Mouse (Mus musculus) midbrain, embryonic 10.5 days (tissue): ENCODE measurements around the gene Rbfox2. TPM values are rescaled to one million over a fixed set of nuclear protein-coding genes. Genes with fewer than 3 reads are reported as not detected.

Experiments
- DNase-seq: peaks from one replicate; pipeline ENCODE4 v3.0.0-alpha.2; 2017; ENCODE audit warnings: low spot score
- H3K27ac ChIP-seq: fragments of 300-500 bp; sonication (generic); replicated peaks from 2 replicates; pipeline ENCODE4 v1.5.1; 2016; ENCODE audit warnings: mild to moderate bottlenecking
- H3K27me3 ChIP-seq: fragments of 300-500 bp; sonication (generic); 2 replicates; pipeline ENCODE4 v1.6.1; 2016; ENCODE audit warnings: low read depth, mild to moderate bottlenecking; ENCODE audit not compliant: poor library complexity, severe bottlenecking
- H3K36me3 ChIP-seq: fragments of 300-500 bp; sonication (generic); 2 replicates; pipeline ENCODE4 v1.6.1; 2016; ENCODE audit warnings: mild to moderate bottlenecking, moderate library complexity
- H3K4me1 ChIP-seq: fragments of 300-500 bp; sonication (generic); 2 replicates; pipeline ENCODE4 v1.6.1; 2016
- H3K4me3 ChIP-seq: fragments of 300-500 bp; sonication (generic); 2 replicates; pipeline ENCODE4 v1.5.1; 2016; ENCODE audit warnings: mild to moderate bottlenecking, moderate library complexity
- H3K9me3 ChIP-seq: fragments of 300-500 bp; sonication (generic); replicated peaks from 2 replicates; pipeline ENCODE4 v1.6.1; 2016; ENCODE audit warnings: mild to moderate bottlenecking
- WGBS: fragments of 180-500 bp; shearing (Covaris S2); methylation state at CpG from one replicate; pipeline ENCODE4 v1.1.7; 2016; 5-methylcytosine and 5-hydroxymethylcytosine counted together
- polyA plus RNA-seq: library from polyadenylated mRNA; unstranded; fragments of >200 nt; fragmentation: Nextera tagmentation; extraction: Ambion mirVana; gene quantifications from 2 replicates; pipeline ENCODE4 v1.2.1, GENCODE M21; 2016

Gene Rbfox2
- polyA plus RNA-seq, 1 experiment from 2014 or later: 35.7 TPM

DNA sequence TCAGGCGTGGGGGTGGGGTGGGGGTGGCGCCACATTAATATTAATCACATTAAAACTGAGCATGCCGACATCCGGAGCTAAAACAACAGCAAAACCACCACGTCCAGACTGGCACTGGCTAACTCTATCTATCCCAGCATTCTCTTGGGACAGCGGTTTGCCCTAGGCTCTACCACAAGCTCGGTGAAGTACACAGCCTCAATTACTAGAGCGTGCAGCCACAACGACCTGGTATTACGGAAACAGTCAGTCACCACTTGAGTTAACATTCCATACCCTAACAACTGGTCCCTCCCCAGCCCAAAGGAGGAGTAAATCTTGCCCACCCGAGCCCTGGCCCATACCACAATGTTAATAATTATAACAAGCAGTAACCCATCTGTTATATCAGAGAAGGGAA, 217.6 kb downstream of the Rbfox2 start:
- DNase-seq: no peak
- no peak overlapping the region for H3K27ac ChIP-seq
- no peak overlapping the region for H3K4me3 ChIP-seq
- no peaks in the 10 kb centered on the region for H3K9me3 ChIP-seq
- H3K4me1 ChIP-seq: no peaks in the 10 kb centered on the region
- WGBS: 80% methylated on average over 11 of the region's 11 CpGs
- peaks cover 60% of the 10 kb centered on the region for H3K36me3 ChIP-seq
- no peaks in the 10 kb centered on the region for H3K27me3 ChIP-seq

DNA sequence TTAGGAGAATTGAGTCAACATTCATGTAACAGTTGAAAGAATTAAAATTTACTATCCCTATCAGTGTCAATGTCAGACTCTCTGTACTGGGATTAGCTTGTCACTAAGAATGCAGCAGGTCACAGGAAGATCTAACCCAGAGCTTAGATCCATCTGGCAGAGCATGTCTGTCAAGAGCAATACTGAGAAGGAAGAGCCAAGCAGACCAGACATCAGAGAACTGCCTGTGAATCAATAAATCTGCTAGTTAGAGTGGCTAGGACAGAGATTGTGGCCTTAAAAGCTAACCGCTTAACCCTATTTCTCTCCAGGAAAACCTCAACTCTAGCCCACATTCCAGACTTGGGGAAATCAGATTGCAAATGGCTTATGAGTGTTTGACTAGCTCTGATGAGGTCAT, 220.3 kb downstream of the Rbfox2 start:
- WGBS: 93% methylated on average over 1 of the region's 1 CpGs
- no peaks in the 10 kb centered on the region for H3K4me1 ChIP-seq
- H3K9me3 ChIP-seq: no peaks in the 10 kb centered on the region
- H3K27ac ChIP-seq: no peak overlapping the region
- H3K4me3 ChIP-seq: no peak overlapping the region
- no peak for DNase-seq
- peaks cover 62% of the 10 kb centered on the region for H3K36me3 ChIP-seq
- H3K27me3 ChIP-seq: no peaks in the 10 kb centered on the region

DNA sequence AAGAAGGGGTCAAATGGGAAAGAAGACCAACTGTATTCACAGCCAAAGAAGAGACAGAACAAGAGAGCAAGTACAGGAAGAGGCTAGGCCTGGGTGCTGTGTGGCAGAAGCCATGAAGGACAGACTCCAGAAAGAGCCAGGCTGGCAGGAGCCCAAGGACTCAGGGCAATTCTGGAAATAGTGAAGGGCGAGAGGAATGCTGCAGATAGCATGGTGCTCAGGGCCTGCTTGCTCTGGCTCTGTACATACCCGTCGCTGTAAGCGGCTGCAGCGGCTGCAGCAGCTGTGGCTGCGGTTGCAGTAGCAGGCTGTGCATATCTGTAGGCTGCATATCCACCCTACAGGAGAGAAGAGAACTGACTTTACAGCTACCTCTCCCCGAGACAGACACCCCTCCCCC, 221.0 kb downstream of the Rbfox2 start:
- WGBS: 96% methylated on average over 7 of the region's 7 CpGs
- Histone ChIP-seq H3K27me3 (no peaks in the 10 kb centered on the region), H3K36me3 (peaks cover 61% of the 10 kb centered on the region), H3K4me1 (no peaks in the 10 kb centered on the region), H3K27ac (no peak overlapping the region), H3K4me3 (no peak overlapping the region), H3K9me3 (no peaks in the 10 kb centered on the region)
- no peak for DNase-seq

DNA sequence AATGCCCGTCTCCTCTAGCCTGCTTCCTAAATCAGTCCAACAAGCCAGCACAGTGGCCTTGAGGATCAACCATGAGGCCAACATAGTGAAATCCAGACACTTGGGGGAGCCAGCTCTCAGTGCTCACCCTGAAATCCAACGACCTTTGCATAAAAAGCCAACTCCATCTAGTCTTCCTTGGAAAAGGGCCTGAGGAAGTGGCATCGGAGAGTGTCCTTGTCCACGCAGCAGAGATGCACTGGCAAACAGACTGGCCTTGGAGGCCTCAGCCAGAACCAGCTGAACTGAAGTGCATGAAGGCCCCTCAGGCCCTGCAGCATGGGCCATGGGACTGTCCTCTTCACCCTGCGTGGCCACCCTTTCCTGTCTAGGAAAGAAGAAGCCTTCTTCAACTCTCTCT, 225.3 kb downstream of the Rbfox2 start:
- Histone ChIP-seq H3K4me1 (no peaks in the 10 kb centered on the region), H3K36me3 (peaks cover 75% of the 10 kb centered on the region), H3K27ac (no peak overlapping the region), H3K27me3 (no peaks in the 10 kb centered on the region), H3K4me3 (no peak overlapping the region), H3K9me3 (no peaks in the 10 kb centered on the region)
- 85% methylated on average over 5 of the region's 5 CpGs for WGBS
- DNase-seq: no peak

DNA sequence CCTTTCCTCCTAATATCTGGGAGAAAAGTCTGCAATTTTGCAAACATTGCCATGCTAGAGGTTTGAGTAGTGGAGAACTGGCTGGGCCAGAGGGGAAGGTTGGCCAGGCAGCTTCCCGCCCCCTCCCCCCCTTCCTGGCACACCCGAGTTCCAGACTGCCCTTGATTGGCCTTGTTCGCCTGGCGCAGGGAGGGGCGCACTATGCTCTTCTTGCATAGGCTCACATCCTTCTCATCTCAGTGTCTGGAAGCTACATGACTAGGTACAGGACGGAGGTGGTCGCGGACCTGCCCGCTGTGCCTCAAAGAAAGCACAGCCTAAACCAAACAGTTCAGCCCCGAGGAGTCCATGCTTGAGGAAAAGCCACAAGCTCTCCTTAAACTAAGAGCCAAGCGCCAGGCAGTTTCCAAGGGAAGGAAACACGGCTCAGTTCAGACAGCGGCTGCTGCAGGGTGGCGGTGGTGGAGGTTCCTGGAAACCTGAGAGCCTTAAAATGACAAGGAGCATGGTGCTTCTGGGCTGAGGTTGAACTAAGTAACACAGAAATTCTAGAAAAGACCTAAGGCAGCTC, 226.0 kb downstream of the Rbfox2 start:
- no peak for DNase-seq
- Histone ChIP-seq H3K4me1 (no peaks in the 10 kb centered on the region), H3K27ac (no peak overlapping the region), H3K4me3 (no peak overlapping the region), H3K27me3 (no peaks in the 10 kb centered on the region), H3K9me3 (no peaks in the 10 kb centered on the region), H3K36me3 (peaks cover 77% of the 10 kb centered on the region)
- WGBS: 84% methylated on average over 14 of the region's 14 CpGs

- Histone ChIP-seq H3K9me3 (no peaks in the 10 kb centered on the region), H3K27me3 (no peaks in the 10 kb centered on the region), H3K4me1 (no peaks in the 10 kb centered on the region), H3K27ac (no peak overlapping the region), H3K36me3 (peaks cover 72% of the 10 kb centered on the region), H3K4me3 (no peak overlapping the region)
- WGBS: 77% methylated on average over 11 of the region's 11 CpGs
- no peak for DNase-seq
Measured at GRCm38 (mm10) chr15:77079890-77080361, 226.9 kb downstream of the Rbfox2 start.

- 61% methylated on average over 14 of the region's 14 CpGs for WGBS
- DNase-seq: no peak
- Histone ChIP-seq H3K4me3 (no peak overlapping the region), H3K4me1 (no peaks in the 10 kb centered on the region), H3K9me3 (no peaks in the 10 kb centered on the region), H3K27ac (no peak overlapping the region), H3K36me3 (peaks cover 67% of the 10 kb centered on the region), H3K27me3 (no peaks in the 10 kb centered on the region)
Measured at GRCm38 (mm10) chr15:77079256-77079822, 227.5 kb downstream of the Rbfox2 start.

GRCm38 (mm10) chr15:77078786-77079185, 228.0 kb downstream of the Rbfox2 start:
- Histone ChIP-seq H3K9me3 (no peaks in the 10 kb centered on the region), H3K4me1 (no peaks in the 10 kb centered on the region), H3K36me3 (peaks cover 63% of the 10 kb centered on the region), H3K27me3 (no peaks in the 10 kb centered on the region), H3K4me3 (no peak overlapping the region), H3K27ac (no peak overlapping the region; the same call in 1 of the 2 replicates)
- WGBS: 59% methylated on average over 3 of the region's 3 CpGs
- DNase-seq: no peak

GRCm38 (mm10) chr15:77077906-77078305, 228.9 kb downstream of the Rbfox2 start:
- Histone ChIP-seq H3K36me3 (peaks cover 56% of the 10 kb centered on the region), H3K9me3 (no peaks in the 10 kb centered on the region), H3K4me1 (no peaks in the 10 kb centered on the region), H3K27me3 (no peaks in the 10 kb centered on the region), H3K4me3 (no peak overlapping the region), H3K27ac (no peak overlapping the region)
- no peak for DNase-seq
- 88% methylated on average over 9 of the region's 9 CpGs for WGBS

DNA sequence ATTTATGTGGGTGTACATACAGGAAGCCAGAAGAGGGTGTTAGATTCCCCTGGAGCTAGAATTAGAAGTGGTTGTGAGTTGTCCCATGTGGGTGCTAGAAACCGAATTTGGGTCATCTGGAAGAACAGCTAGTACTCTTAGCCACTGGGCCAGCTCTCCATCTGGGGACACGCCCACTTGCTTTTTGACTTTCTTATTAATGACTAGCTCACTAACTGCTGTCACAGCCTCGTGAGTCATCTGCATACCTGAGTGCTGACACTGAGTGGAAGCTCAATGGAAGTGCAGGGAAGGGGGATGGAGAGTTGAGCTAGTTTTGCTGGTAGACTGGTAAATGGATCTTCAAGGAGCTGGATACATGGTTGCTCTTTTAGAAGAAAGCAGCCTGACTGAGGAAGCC, 230.3 kb downstream of the Rbfox2 start:
- H3K4me1 ChIP-seq: peaks cover 7% of the 10 kb centered on the region
- H3K27me3 ChIP-seq: no peaks in the 10 kb centered on the region
- DNase-seq: no peak
- WGBS: 84% methylated on average over 3 of the region's 3 CpGs
- H3K36me3 ChIP-seq: peaks cover 44% of the 10 kb centered on the region
- no peak overlapping the region for H3K4me3 ChIP-seq
- H3K9me3 ChIP-seq: no peaks in the 10 kb centered on the region
- H3K27ac ChIP-seq: no peak overlapping the region

GRCm38 (mm10) chr15:77072556-77073163, 234.1 kb downstream of the Rbfox2 start:
- no peak for DNase-seq
- Histone ChIP-seq H3K36me3 (peaks cover 21% of the 10 kb centered on the region), H3K27me3 (no peaks in the 10 kb centered on the region), H3K4me1 (peaks cover 12% of the 10 kb centered on the region), H3K9me3 (no peaks in the 10 kb centered on the region), H3K27ac (no peak overlapping the region), H3K4me3 (no peak overlapping the region)
- WGBS: 79% methylated on average over 4 of the region's 4 CpGs

GRCm38 (mm10) chr15:77071501-77071900, 235.3 kb downstream of the Rbfox2 start:
- H3K9me3 ChIP-seq: no peaks in the 10 kb centered on the region
- peaks cover 12% of the 10 kb centered on the region for H3K4me1 ChIP-seq
- 0 out of 2 replicates have a peak overlapping the region, but pooled peaks have one; percentile 14 for H3K4me3 ChIP-seq
- no peaks in the 10 kb centered on the region for H3K27me3 ChIP-seq
- H3K27ac ChIP-seq: peak overlapping the region; percentile 42; the same call in 1 of the 2 replicates
- 22% methylated on average over 10 of the region's 10 CpGs for WGBS
- DNase-seq: peak; percentile 34
- H3K36me3 ChIP-seq: peaks cover 10% of the 10 kb centered on the region

DNA sequence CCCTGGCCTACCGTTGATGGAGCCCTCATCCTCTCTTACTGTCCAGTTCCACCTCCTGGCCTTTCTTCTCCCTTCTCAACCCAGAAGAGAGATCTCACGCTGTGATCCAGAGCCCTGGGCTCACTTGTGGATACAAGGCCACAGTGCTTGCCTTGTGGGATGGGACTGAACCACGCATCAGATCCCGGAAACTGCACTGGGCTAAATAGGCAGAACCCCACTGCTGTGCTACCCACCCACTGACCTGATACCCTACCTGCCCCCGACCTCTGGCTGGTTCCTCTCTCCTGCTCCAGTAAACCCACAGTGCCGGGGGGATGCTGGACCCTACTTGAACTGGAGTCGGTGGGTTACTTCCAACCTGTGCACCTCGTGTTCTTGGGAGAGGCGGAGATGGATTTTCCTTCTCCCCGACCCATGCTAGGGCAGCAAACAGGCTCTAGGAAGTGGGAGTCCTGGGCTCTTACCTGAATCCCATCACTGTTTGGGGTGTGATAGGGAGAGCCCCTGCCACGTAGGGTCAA, 236.0 kb downstream of the Rbfox2 start:
- no peak overlapping the region for H3K4me3 ChIP-seq
- 86% methylated on average over 11 of the region's 11 CpGs for WGBS
- peaks cover 12% of the 10 kb centered on the region for H3K4me1 ChIP-seq
- H3K36me3 ChIP-seq: peaks cover 4% of the 10 kb centered on the region
- no peaks in the 10 kb centered on the region for H3K9me3 ChIP-seq
- no peaks in the 10 kb centered on the region for H3K27me3 ChIP-seq
- no peak for DNase-seq
- H3K27ac ChIP-seq: 0 out of 2 replicates have a peak overlapping the region, but pooled peaks have one; percentile 42
